In genomic region chr12:76046561-76046960, GRCm38 (mm10) we compare ENCODE assay signal across 20 mouse cellular contexts.
A peak's percentile ranks its signal among the peaks of the same experiment; 100 is the strongest.
DNase-seq lines count a peak whose midpoint lies in the region; ATAC-seq and TF ChIP-seq lines count a peak whose summit lies in the region.
"Had no signal": no experiment of that assay in that cellular context is flagged by ENCODE, and none has a peak within 500 bp of the region (broad histone marks: within the 10 kb centered on the region; RNA-seq: fewer than 3 reads in every experiment).

No protein-coding gene starts in this region.

- TF ChIP-seq CTCF in heart, postnatal 0 days (IDR thresholded peaks at IDR 0.05; ENCODE audit: low read depth), result no peak
- no peak for TF ChIP-seq CTCF in lung, postnatal 0 days (IDR thresholded peaks at IDR 0.05)

- no peaks in the 10 kb centered on the region for H3K4me1 ChIP-seq in heart, postnatal 0 days (ENCODE audit: control insufficient read depth, insufficient read depth)
- no peaks in the 10 kb centered on the region for H3K4me1 ChIP-seq in lung, postnatal 0 days (ENCODE audit: insufficient read depth, low read depth, low read length)
- H3K4me1 ChIP-seq in hindbrain, embryonic 10.5 days (replicated peaks), result no peaks in the 10 kb centered on the region
- H3K4me1 ChIP-seq: embryonic facial prominence, embryonic 15.5 days; forebrain, embryonic 10.5 days had no signal

- H3K4me3 ChIP-seq in heart, postnatal 0 days (ENCODE audit: low read depth, low read length), result no peak overlapping the region
- no peak overlapping the region for H3K4me3 ChIP-seq in lung, postnatal 0 days (ENCODE audit: low read depth, low read length)
- no peak overlapping the region for H3K4me3 ChIP-seq in hindbrain, embryonic 10.5 days
- H3K4me3 ChIP-seq: embryonic facial prominence, embryonic 15.5 days; erythroblast, embryonic 14.5 days; forebrain, embryonic 10.5 days; gastrocnemius, adult 2 months; heart, adult 2 months; heart, embryonic 13.5 days had no signal

- WGBS in heart, postnatal 0 days, result 62% methylated on average over 6 of the region's 6 CpGs
- 53% methylated on average over 6 of the region's 6 CpGs for WGBS in lung, postnatal 0 days
- 92% methylated on average over 6 of the region's 6 CpGs for WGBS in hindbrain, embryonic 10.5 days

- peaks cover 55% of the 10 kb centered on the region for H3K36me3 ChIP-seq in heart, postnatal 0 days (replicated peaks; ENCODE audit: control insufficient read depth, insufficient read depth, low read length)
- peaks cover 31% of the 10 kb centered on the region; the same call in 1 of the 2 replicates for H3K36me3 ChIP-seq in lung, postnatal 0 days (ENCODE audit: insufficient read depth, low read length)
- H3K36me3 ChIP-seq in hindbrain, embryonic 10.5 days, result peaks cover 94% of the 10 kb centered on the region

- no peaks in the 10 kb centered on the region for H3K9me3 ChIP-seq in heart, postnatal 0 days (replicated peaks; ENCODE audit: control insufficient read depth, low read length)
- H3K9me3 ChIP-seq in lung, postnatal 0 days (ENCODE audit: low read length), result no peaks in the 10 kb centered on the region
- H3K9me3 ChIP-seq in hindbrain, embryonic 10.5 days, result no peaks in the 10 kb centered on the region
- H3K9me3 ChIP-seq: embryonic facial prominence, embryonic 15.5 days; forebrain, embryonic 10.5 days; heart, embryonic 13.5 days had no signal

- H3K9ac ChIP-seq in heart, postnatal 0 days (replicated peaks; ENCODE audit: low read depth, low read length), result no peak overlapping the region
- H3K9ac ChIP-seq in lung, postnatal 0 days (replicated peaks; ENCODE audit: low read depth), result no peak overlapping the region
- H3K9ac ChIP-seq: embryonic facial prominence, embryonic 15.5 days; heart, embryonic 13.5 days; hindbrain, embryonic 14.5 days had no signal

- no peaks in the 10 kb centered on the region for H3K27me3 ChIP-seq in heart, postnatal 0 days (ENCODE audit: control insufficient read depth, insufficient read depth, low read length)
- no peaks in the 10 kb centered on the region for H3K27me3 ChIP-seq in lung, postnatal 0 days (replicated peaks; ENCODE audit: insufficient read depth, low read length)
- H3K27me3 ChIP-seq in hindbrain, embryonic 10.5 days (ENCODE audit: insufficient read depth, poor library complexity, severe bottlenecking), result no peaks in the 10 kb centered on the region
- H3K27me3 ChIP-seq: embryonic facial prominence, embryonic 15.5 days; heart, embryonic 13.5 days had no signal

- ATAC-seq in heart, postnatal 0 days (ENCODE audit: insufficient read depth, low read depth), result peak; percentile 39; the same call in 1 of the 2 replicates
- ATAC-seq in lung, postnatal 0 days, result peak; percentile 97
- ATAC-seq: forebrain, embryonic 14.5 days had no signal

- no peak overlapping the region for H3K4me2 ChIP-seq in heart, postnatal 0 days (ENCODE audit: low read depth, low read length)
- H3K4me2 ChIP-seq in lung, postnatal 0 days (replicated peaks; ENCODE audit: low read depth, low read length), result no peak overlapping the region
- H3K4me2 ChIP-seq: embryonic facial prominence, embryonic 15.5 days; heart, embryonic 13.5 days; hindbrain, embryonic 14.5 days had no signal

- H3K27ac ChIP-seq in heart, postnatal 0 days (ENCODE audit: low read depth), result no peak overlapping the region
- peak overlapping the region; percentile 29; the same call in 1 of the 2 replicates for H3K27ac ChIP-seq in lung, postnatal 0 days (ENCODE audit: low read length)
- H3K27ac ChIP-seq in hindbrain, embryonic 10.5 days, result no peak overlapping the region
- H3K27ac ChIP-seq: embryonic facial prominence, embryonic 15.5 days; forebrain, embryonic 10.5 days; gastrocnemius, adult 2 months; heart, adult 2 months; heart, embryonic 13.5 days; hindbrain, embryonic 14.5 days had no signal

- TF ChIP-seq EP300 in heart, postnatal 0 days (IDR thresholded peaks at IDR 0.05; ENCODE audit: low read depth), result no peak
- peak; percentile 94 for TF ChIP-seq EP300 in lung, postnatal 0 days (IDR thresholded peaks at IDR 0.05)

- no peak for DNase-seq in heart, postnatal 0 days (ENCODE audit: low spot score)
- DNase-seq in heart, adult 8-10 months (ENCODE audit: low spot score), result no peak
- peak; percentile 88 for DNase-seq in lung, postnatal 0 days (ENCODE audit: low spot score)
- peak; percentile 84 for DNase-seq in lung, postnatal 25 days (ENCODE audit: low spot score)
- no peak for DNase-seq in hindbrain, embryonic 10.5 days (ENCODE audit: low spot score)
- DNase-seq in thymus, postnatal 36 days, result no peak
- DNase-seq: adrenal gland, adult 8-10 months; cerebellum, adult 11 months; cerebellum, adult 8-10 months; cerebellum, postnatal 14 days; embryo, embryonic 11 days; gastrocnemius, adult 2 months; gastrocnemius, postnatal 25 days had no signal

Comparison
In these comparisons a context has a peak if more than half of its experiments do, and no peak if none do; other contexts are left out.
1. DNase-seq: peak in lung, postnatal 0 days (single experiment) and lung, postnatal 25 days (single experiment); none in heart, postnatal 0 days (single experiment), heart, adult 8-10 months (single experiment), hindbrain, embryonic 10.5 days (single experiment) and thymus, postnatal 36 days (0 of 2).